Mouse (Mus musculus) liver (tissue): Measurements from ENCODE around the gene Pard3b.
A peak's percentile ranks its signal among the peaks of the same experiment; 100 is the strongest.

ENCODE experiments used
- DNase-seq: peaks from one replicate; pipeline ENCODE4 v3.0.0-alpha.2; 2020; ENCODE audit warnings: mixed read lengths

Gene Pard3b

DNA sequence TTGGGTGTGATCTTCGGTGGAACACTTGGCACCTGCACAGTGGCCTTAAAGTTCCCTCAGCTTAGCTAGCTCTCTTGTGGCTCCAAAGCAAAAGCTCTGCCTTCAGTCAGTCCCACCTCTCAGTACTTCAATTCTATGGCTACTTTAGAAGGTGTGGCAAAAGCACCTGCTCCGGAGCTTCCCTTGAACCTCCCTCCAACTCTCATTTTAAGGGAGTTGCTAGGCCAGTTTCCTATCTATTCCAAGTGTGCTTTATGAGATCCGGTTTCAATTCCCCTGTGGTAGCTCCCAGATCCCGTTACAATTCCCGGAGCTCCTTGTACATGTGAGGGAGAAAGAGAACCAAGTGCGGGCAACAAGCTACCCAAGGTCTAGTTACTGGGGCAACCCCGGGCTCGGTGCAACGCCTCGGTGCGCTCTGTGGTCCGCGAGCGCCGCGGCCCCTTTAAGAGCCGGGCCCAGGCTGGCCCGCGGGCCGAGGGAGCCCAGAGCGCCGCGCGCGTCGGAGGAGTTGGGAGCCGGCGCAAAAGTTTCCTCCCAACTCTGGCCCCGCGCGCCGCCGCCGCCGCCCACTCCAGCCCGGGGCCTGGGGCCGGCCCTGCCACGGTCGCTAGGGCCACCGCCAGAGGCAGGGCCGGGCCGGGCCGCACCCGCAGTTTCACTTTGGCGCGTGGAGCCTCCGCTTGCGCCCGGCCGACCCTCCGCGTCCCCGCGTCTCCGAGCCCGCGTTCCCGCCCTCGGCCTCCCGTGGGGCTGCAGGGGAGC, at the start of gene Pard3b:
Gene Pard3b, plus strand, starts transcription at position 478 of the 765 bp plus-strand sequence.
- DNase-seq = peak; percentile 50

DNA sequence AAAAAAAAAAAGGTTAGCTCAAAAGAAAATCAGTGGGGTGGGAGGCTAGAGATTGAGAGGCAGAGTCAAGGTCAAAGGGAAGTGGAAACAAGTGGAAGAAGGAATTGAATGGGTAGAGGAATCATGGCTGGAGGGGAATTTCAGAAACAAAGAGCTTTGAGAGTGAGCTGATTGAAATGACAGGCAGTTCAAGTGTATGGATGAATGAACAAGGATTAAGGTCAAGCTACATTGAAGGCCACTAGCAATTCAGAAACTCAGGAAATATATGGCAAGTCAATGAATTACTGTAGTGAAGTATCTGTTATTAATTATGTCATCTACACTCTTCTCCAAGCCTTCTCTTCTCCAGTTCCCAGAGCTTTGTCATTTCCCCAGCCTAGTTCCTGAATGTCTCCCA, 22.4 kb upstream of the Pard3b start:
- DNase-seq = no peak

DNA sequence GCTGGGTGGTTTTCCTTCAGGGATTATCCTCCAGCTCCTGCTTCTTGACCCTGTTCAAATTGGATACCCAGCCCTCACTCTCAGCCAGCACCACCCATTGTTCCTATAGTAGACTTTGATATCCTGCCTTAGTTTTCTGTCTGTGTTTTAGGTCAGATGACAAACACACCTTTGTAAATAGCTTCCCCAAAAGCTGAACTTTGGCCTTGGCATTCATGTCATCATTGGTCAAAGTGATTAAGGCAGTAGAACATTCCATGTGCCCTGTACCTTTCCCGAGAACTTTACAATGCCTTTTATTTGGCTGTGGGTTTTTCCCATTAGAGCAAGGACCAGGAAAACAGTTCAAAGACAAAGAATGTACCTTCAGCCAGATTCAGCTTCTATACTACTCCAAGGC, 18.0 kb upstream of the Pard3b start:
- no peak for DNase-seq

DNA sequence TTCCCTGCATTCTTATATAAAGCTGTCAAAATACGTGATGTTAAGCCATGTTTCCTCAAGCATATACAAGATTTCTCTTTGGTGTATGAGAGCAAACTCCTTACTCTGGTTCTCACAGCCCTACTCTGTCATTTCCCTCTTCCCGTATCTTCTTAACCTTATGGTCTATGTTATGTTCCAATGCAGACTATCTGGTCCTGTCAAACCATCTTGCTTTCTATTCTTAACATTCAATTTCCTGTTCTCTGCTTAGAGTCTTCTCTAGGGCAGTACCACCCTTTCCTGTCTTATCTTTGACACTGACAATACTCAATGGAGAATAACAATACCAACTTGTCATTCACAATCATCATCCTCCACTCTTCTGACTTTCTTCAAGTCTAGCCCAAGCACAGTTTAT, 8.8 kb upstream of the Pard3b start:
- no peak for DNase-seq

DNA sequence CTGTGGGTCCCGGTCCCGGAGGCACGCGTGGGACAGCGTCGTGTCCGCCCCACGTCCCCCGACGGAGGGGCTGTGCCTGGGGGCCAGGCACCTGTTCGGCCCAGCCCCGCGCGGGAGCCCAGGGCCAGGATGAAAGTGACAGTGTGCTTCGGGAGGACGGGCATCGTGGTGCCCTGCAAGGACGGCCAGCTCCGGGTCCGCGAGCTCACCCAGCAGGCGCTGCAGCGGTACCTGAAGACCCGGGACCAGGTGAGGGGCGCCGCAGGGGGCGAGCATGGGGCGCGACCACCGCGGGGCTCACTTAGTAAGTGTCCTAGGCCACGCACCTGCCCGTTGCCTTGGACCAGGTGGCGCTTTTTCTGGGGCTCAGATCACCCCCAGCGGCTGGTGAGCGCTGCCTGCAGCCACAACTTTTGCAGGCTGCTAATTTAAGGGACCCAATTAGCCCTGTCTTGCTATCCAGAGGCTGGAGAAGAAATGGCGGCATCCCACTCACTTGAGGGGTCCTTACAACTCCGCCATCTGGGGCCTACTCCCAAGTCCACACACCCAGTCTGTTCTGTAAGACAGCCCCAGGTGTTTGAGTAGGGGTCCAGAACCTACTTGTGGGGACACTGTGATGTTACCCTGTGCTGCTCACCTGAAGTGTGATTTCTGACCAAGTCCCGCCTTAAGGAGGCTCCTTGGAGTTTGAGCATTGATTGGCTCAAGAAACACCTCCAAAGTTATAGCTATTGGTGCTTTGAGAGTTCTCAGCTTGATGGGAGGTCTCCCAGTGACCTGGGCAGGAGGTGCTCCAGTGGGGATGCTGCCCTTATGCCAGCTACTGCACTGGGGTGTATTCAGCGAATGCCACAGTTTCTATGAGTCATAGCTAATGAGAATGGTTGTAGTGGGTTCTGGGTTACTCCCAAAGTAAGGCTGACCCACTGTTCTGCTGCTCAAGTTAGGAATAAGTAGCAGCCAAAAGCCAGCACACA, 780 bp downstream of the Pard3b start:
- peak; percentile 6 for DNase-seq

DNA sequence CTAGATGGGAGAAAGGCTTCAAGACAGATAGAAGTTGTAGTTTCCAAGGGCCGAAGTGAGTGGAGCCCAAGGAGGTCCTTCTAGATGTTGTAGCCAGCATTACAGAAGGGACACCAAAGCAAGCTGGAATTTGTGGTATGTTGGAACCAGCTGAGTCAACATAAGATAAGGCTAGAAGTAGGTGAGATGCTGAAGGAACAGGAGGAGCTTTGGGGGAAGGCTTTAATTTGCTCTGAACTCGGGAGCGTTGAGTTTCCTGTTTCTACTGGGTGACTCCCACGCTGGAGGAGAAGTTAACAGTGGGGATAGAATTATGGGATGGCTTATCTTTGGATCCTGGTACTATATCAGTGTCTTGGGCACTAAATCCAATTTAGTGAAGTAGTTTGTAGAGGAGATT, 3.3 kb downstream of the Pard3b start:
- DNase-seq = no peak

DNA sequence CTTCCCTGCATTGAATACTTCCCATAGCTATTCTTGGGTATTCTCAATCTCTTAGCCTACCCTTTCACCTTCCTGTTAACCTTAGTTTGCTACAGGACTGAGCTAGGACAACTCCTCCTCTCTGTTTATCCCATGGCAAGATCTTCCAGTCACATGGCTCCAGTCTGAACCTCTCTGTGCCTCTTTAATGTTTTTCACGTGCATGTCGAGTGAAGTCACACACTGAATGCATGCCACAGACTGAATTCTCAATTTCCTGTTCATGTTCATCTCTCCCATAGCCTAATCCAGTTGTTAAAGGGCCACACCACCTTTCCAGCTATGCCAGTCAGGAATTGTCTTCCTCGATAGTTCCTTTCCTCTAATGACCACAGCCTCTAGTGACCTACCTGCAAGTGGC, 6.4 kb downstream of the Pard3b start:
- no peak for DNase-seq

DNA sequence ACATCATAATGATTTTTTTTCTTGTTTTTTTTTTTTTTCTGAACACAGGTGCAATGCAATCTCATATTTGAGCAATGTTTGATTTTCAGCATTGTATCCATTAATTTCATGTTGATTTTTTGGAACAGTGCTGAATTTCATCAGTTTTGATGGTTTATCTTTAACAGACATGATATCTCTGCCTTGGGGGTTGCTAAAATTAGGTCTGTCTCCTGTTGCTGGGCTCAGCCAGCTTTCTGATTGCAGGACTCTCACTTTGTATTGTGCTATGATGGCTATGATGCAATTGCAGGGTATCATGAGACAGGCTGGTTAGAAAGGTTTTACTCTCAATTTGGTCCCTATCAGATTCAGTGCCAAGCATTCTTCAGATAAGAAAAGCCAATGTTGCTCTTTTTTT, 11.3 kb downstream of the Pard3b start:
- DNase-seq = no peak

DNA sequence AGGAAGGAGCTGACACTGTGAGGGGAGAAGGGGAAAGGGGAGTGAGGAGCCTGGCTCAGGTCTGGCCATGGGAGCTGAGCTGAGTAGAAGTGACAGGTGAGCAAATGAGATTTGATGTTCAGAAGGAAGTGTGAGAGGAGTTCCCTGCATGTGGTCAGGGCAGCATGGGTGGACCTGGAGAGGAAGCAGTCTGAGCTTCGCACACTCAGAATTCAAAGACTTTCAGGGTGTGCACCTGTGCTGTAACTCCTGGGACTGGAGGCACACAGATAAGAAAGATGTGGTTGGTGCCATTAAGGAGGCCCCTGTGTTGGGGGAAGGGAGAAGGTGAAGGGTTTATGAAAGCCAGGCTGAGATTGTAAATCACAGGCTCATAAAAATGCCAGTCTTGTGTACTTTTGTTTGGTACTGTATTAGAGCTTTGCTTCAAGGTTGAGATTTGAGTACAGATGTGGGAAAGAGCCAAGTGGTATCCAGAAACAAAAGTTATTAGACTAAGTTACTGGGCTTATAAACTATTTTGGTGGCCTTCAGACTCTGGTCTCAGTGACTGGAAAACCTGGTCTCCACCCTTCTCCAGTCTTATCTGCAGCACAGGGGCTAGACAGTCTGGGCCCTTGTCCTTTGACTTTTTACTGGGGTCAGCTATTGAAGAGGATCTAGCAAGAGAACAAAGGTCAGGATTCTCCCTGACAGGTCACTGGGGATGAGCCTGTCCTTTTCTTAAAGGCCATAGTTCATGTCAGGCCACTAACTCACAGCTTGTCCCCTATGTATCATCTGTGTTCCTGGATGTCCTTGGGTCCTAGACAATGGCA, 13.0 kb downstream of the Pard3b start:
- no peak for DNase-seq

DNA sequence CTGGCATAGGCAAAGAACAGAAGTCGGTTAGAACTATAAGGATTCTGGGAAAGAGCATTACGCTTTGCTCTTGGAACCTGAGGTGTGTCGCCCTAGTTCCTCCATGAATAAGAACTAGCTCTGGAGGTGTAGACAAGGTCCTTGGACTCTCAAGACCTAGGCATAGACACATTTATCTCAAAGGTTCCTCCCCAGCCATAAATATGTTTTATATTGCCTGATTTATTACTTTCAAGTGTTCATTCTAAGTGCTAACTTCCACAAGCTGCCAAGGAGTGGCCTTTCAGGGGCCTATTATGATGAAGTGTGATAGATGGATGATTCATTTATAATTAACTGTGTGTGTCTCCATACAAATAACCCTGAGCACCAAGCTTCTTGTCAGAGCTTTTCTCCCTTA, 19.1 kb downstream of the Pard3b start:
- no peak for DNase-seq

DNA sequence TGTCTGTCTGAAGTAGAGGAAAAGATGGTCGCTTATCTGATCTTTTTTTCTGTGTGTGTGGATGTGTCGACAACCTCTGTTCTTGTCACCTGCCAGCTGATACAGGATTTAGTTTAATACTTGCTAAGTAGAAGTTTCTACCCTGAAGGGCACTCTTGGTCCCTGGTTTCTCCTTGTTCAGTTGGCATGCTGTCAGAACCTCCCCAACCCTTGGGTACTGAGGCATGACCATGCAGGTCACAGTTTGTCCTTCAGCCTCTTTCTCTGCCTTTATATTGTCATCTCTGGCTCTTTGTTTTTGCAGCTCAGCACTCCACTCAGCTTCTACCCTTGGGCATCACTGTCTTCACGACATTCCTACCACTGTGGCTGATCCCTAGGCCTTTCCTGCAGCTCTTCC, 21.3 kb downstream of the Pard3b start:
- no peak for DNase-seq

DNA sequence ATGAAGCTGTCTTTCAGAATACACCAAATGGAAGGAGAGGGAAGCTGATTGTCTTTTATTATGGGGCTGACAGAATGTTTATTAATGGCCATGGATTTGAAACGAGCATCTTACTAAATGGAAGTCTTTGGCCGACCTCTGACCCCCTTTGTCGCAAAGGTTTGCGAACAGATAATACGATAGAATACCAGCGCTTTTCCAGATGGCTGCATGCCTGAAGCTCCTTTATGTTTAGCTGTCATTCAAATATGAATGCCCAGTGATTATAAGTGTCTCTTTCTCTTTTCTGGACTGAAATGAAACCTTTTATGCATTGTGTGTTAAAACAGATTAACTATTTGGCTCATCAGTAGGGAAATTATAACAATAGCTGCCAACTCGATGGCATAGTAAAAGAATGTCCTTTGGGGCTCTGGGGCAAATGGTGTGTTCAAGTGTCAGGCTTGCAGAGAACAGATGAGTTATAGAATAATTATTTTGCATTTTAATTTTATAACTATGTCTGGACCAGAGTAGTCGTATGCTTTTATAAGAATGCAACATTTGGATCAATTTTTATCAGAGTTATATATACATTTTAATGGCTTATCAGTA, 46.7 kb downstream of the Pard3b start:
- no peak for DNase-seq

DNA sequence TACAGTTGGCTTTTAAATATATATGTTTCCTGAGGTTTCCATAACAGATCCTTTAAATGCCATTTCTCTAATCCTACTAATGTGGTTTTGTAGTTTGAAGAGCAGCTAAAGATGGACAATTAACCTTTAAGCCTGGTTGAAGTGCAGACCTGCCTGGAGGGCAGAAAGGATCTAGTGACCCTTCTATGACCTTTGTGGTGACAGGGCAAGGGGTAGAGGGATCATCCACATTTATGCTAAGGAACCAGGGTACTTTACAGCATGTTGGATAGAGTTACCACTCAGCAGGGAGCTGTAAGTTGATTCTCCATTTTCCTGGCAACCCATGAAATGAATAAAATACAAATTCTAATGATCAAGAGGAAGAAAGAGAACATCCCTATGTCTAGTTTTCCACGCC, 47.3 kb downstream of the Pard3b start:
- DNase-seq = no peak

DNA sequence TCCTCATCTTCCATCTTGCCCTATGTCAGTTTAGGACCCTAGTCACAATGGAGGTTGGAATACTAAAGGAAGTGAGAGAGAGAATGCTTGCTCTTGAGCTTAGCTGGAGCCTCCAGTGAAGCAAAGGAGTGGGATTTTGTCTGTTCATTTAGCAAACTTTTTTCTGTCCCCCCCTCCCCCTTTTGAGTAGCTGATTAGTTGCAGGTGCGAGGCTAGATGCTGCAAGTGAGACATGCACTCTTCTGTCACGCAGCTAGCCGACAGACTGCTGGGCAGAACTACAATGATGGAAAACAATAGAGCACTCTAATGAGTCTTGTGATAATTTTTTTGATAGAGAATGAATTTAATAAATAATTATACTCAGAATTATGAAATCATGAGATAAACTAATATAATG, 49.7 kb downstream of the Pard3b start:
- DNase-seq = no peak

DNA sequence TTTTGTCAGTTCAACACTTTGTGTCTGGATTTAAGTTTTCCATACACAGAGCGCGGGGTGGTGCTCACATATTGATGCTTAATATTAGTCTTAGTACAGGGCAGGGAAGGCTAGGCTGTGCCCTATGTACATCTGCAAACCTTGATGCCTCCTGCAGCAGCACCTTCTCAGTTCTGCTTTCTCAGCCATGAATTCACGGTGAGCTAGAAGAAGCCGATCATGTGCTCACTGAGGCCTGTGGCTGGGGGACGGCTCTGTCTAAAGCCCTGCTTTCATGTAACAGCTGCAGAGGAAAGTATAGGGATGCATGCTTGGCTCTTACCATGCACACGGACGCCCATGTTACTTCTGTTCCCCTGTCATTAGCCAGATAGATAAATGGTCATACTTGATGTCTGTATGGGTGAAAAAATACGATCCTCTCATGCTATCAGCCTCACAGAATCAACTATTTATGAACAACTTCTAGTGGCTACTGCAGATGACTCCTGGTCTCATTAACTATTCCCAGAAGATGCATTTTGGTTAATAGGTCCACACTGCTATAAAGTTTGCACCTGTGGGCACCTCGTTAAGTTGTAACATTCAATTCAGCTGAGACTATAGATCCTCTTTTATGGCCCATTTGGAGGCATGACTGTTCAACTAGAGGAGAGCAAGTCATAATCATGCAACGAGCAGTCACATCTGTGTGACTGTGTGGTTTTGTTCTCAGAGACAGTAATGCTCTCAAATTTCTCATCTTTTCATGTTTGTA, 60.0 kb downstream of the Pard3b start:
- DNase-seq = no peak

DNA sequence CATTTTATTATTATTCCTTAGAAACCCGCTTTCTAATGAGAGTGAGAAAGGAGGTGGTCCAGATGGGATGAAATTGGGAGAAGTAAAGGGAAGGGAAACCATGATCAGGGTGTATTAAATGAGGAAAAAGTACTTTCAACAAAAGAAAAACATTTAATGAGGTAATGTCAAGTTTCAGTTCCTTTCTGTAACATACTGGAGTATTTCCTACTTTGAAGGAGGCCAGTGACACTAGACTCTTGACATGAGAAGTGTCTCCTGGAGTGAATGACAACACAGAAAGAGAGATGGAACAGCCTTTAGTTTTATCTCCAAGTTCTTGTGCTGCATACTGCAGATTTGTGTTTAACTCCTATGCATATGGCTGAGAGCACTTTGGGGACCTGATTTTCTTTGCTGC, 71.2 kb downstream of the Pard3b start:
- DNase-seq = no peak

DNA sequence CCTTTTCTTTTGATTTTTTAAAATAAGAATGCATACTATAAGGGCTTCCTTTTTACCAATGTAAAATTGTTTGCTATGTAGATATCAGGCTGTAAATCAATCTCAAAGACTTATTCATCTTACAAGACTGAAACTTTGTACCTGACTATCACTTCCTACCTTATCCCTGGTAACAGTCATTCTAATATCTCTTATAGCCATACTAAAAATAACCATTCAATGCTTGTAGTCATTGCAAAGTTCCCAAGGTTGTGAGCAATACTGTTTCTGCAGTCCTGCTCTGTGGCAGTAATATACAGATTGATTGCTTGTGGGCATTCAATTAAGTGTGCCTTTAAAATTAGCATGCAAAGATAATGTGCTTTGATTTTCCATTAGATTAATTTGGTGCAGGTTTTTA, 72.9 kb downstream of the Pard3b start:
- DNase-seq = no peak

DNA sequence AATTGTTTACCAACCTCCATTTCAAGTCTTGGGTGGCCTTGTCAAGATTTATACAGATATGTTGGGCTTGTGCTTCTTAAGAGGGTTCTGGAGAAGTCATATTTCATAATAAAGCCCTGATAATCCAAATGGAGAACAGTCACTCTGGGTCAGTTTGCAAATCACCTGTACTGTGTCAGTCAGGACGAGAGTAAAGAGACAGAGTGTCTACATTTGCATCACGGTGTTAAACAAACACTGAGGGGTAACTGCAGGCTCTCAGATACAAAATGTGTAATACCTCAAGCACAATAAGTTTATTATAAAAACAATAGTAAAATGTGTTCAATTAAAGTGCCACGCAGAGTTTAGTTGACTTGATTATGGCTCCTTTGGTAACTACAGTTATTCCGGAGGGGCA, 91.0 kb downstream of the Pard3b start:
- DNase-seq = no peak

DNA sequence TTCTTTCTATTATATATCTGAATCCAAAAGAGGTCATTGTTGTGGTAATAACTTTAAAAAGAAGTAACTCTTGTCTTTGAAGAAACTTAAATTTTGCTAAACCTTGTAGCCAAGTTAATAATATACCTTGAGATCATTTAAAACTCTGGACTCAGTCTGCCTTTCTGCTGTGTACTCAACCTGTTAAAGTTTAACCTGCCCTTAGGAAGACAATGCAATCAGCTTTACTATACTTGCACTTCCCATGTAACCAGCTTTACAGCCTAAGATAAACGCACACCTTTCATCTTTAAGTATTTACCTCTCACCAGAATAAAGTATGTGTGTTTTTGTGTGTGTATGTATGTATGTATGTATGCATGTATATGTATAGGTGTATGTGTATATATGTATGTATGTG, 97.9 kb downstream of the Pard3b start:
- no peak for DNase-seq

DNA sequence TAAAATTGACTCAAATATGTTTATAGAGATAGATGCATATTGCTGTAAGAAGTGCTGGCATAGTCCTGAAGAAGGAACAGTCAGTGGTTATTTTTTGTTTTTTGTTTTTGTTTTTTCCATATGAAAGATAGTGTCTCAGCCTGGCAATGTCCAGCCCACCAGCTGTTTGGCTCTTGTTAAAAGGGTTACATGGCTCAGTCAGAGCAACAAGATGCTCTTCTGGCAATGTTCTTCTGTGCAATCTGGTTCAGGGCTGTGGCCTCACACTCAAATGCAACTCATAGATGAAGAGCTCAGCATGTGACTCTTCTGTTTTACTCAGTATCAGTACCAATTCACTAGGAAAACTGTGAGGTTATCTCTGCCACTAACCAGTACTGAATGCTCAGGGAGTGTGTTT, 104.2 kb downstream of the Pard3b start:
- DNase-seq = no peak

DNA sequence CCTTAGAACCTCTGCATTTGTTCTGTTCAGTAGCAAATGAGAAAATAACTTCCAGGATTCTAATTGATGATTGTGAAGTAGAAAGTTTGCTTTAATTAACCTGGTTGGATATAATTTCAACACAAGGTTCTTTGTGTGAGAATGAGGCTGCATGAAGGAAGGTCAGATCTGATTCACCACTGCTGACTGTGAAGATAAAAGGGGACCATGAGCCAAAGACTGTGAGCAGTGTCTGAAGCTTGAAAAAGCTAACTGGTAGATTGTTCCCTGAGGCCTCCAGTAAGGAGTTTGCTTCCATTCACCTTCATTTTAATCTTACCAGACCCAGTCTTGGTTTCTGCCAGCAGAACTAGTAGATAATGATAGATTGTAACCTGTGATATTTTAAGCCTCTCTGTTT, 108.9 kb downstream of the Pard3b start:
- no peak for DNase-seq

DNA sequence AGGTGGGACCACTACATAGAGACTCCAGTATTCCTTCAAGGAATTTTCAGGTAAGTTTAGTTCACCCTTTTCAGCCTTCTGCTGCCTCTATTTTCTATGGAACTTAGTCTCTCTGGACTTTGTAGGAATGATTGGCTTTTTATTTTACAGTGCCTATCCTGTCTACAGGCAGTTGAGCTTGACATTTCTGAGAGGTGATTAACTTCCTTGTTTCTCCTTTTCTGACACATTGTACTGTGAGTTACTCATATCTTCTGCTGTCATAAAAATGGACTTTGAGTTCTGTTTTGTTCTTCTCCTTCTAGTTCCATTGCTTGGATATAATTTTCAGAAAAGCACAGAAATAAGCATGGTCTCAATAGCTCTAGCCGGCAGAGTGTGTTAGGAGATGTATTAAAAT, 112.4 kb downstream of the Pard3b start:
- no peak for DNase-seq
